Comparison of ENCODE assay signal across 15 mouse cellular contexts in the genomic region with DNA sequence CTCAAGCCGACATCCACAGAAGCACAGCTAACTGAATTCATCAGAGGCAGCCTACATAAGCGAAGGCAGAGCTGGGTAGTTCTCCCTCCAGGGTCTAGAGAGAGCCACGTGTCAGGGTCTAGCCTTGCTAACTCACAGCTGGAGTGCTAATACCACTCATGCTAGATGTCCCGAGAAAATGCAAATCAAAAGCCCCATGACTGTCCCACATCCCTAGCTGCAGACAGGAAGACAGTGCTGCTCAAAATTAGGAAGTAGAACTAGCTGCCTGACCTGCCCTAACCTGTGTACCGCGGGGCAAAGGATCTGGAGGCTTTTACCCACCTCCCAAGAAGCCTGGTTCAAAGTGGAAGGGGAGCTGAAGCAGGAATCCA. TPM values are rescaled to one million over a fixed set of nuclear protein-coding genes. Genes with fewer than 3 reads are reported as not detected.
A peak's percentile ranks its signal among the peaks of the same experiment; 100 is the strongest.
DNase-seq lines count a peak whose midpoint lies in the region; ATAC-seq and TF ChIP-seq lines count a peak whose summit lies in the region.
"Had no signal": no experiment of that assay in that cellular context is flagged by ENCODE, and none has a peak within 500 bp of the region (broad histone marks: within the 10 kb centered on the region; RNA-seq: fewer than 3 reads in every experiment).

No protein-coding gene starts in this region.

- no peak overlapping the region for H3K4me3 ChIP-seq in heart, postnatal 0 days (ENCODE audit: low read depth, low read length)
- H3K4me3 ChIP-seq in heart, embryonic 11.5 days (ENCODE audit: low read depth, low read length), result no peak overlapping the region
- no peak overlapping the region for H3K4me3 ChIP-seq in lung, embryonic 15.5 days
- no peak overlapping the region for H3K4me3 ChIP-seq in embryonic facial prominence, embryonic 10.5 days
- no peak overlapping the region for H3K4me3 ChIP-seq in limb, embryonic 12.5 days (replicated peaks)

- peaks cover 29% of the 10 kb centered on the region for H3K4me1 ChIP-seq in heart, postnatal 0 days (ENCODE audit: control insufficient read depth, insufficient read depth)
- H3K4me1 ChIP-seq in heart, embryonic 11.5 days (ENCODE audit: control insufficient read depth, insufficient read depth, low read length), result peaks cover 46% of the 10 kb centered on the region
- peaks cover 75% of the 10 kb centered on the region for H3K4me1 ChIP-seq in lung, embryonic 15.5 days
- H3K4me1 ChIP-seq in embryonic facial prominence, embryonic 10.5 days, result peaks cover 68% of the 10 kb centered on the region
- peaks cover 56% of the 10 kb centered on the region for H3K4me1 ChIP-seq in limb, embryonic 12.5 days (replicated peaks)

- TF ChIP-seq CTCF in heart, postnatal 0 days (IDR thresholded peaks at IDR 0.05; ENCODE audit: low read depth), result no peak

- H3K27me3 ChIP-seq in heart, postnatal 0 days (ENCODE audit: control insufficient read depth, insufficient read depth, low read length), result no peaks in the 10 kb centered on the region
- H3K27me3 ChIP-seq in heart, embryonic 11.5 days (ENCODE audit: control insufficient read depth, insufficient read depth, low read length), result no peaks in the 10 kb centered on the region
- no peaks in the 10 kb centered on the region for H3K27me3 ChIP-seq in lung, embryonic 15.5 days
- 0 out of 2 replicates have a peak, but pooled peaks cover 2% of the 10 kb centered on the region for H3K27me3 ChIP-seq in embryonic facial prominence, embryonic 10.5 days (replicated peaks; ENCODE audit: low read depth, poor library complexity, severe bottlenecking)
- no peaks in the 10 kb centered on the region for H3K27me3 ChIP-seq in limb, embryonic 12.5 days

- 44% methylated on average over 6 of the region's 6 CpGs for WGBS in heart, postnatal 0 days
- WGBS in heart, embryonic 11.5 days (ENCODE audit: insufficient replicate concordance), result 37% methylated on average over 6 of the region's 6 CpGs
- WGBS in lung, embryonic 15.5 days, result 43% methylated on average over 6 of the region's 6 CpGs
- 45% methylated on average over 6 of the region's 6 CpGs for WGBS in embryonic facial prominence, embryonic 10.5 days
- WGBS in limb, embryonic 12.5 days, result 40% methylated on average over 6 of the region's 6 CpGs

- no peak for DNase-seq in heart, postnatal 0 days (ENCODE audit: low spot score)
- no peak for DNase-seq in lung, postnatal 25 days (ENCODE audit: low spot score)
- DNase-seq in embryonic facial prominence, embryonic 10.5 days (ENCODE audit: low spot score), result no peak
- DNase-seq in thymus, postnatal 10 days (ENCODE audit: low spot score in 2 of 2), result no peak
- no peak for DNase-seq in adipocyte (ENCODE audit: low spot score)
- DNase-seq: adrenal gland, postnatal 25 days; cerebellum, adult 11-12 months; embryo, embryonic 11 days; gastrocnemius, postnatal 36 days; thymus, postnatal 4 days had no signal

- H3K36me3 ChIP-seq in heart, postnatal 0 days (replicated peaks; ENCODE audit: control insufficient read depth, insufficient read depth, low read length), result 0 out of 2 replicates have a peak, but pooled peaks cover 3% of the 10 kb centered on the region
- H3K36me3 ChIP-seq in heart, embryonic 11.5 days (ENCODE audit: control insufficient read depth, insufficient read depth, low read length), result 0 out of 2 replicates have a peak, but pooled peaks cover 3% of the 10 kb centered on the region
- H3K36me3 ChIP-seq in lung, embryonic 15.5 days, result peaks cover 14% of the 10 kb centered on the region
- H3K36me3 ChIP-seq in embryonic facial prominence, embryonic 10.5 days (replicated peaks), result peaks cover 74% of the 10 kb centered on the region
- H3K36me3 ChIP-seq in limb, embryonic 12.5 days, result peaks cover 78% of the 10 kb centered on the region

- H3K9ac ChIP-seq in heart, postnatal 0 days (replicated peaks; ENCODE audit: low read depth, low read length), result no peak overlapping the region
- H3K9ac ChIP-seq in heart, embryonic 11.5 days (ENCODE audit: low read depth, low read length), result no peak overlapping the region
- H3K9ac ChIP-seq in lung, embryonic 15.5 days, result no peak overlapping the region
- H3K9ac ChIP-seq in limb, embryonic 12.5 days (replicated peaks), result no peak overlapping the region

- H3K9me3 ChIP-seq in heart, postnatal 0 days (replicated peaks; ENCODE audit: control insufficient read depth, low read length), result no peaks in the 10 kb centered on the region
- H3K9me3 ChIP-seq in heart, embryonic 11.5 days (replicated peaks; ENCODE audit: control insufficient read depth, low read length), result no peaks in the 10 kb centered on the region
- H3K9me3 ChIP-seq in lung, embryonic 15.5 days, result no peaks in the 10 kb centered on the region
- H3K9me3 ChIP-seq in embryonic facial prominence, embryonic 10.5 days, result no peaks in the 10 kb centered on the region
- no peaks in the 10 kb centered on the region for H3K9me3 ChIP-seq in limb, embryonic 12.5 days

- no peak for ATAC-seq in heart, postnatal 0 days (ENCODE audit: insufficient read depth, low read depth)
- no peak for ATAC-seq in heart, embryonic 11.5 days (replicated peaks; ENCODE audit: insufficient number of reproducible peaks, low FRiP score, low TSS enrichment)
- ATAC-seq in lung, embryonic 15.5 days (ENCODE audit: borderline replicate concordance, extremely low read depth, low FRiP score, low TSS enrichment), result no peak
- no peak for ATAC-seq in limb, embryonic 12.5 days (ENCODE audit: insufficient number of reproducible peaks, insufficient read depth, low FRiP score, low TSS enrichment, low read depth)
- ATAC-seq: forebrain, embryonic 16.5 days had no signal

- no peak overlapping the region for H3K4me2 ChIP-seq in heart, postnatal 0 days (ENCODE audit: low read depth, low read length)
- no peak overlapping the region for H3K4me2 ChIP-seq in heart, embryonic 11.5 days
- no peak overlapping the region for H3K4me2 ChIP-seq in lung, embryonic 15.5 days
- no peak overlapping the region for H3K4me2 ChIP-seq in limb, embryonic 12.5 days
- H3K4me2 ChIP-seq: liver, embryonic 11.5 days had no signal

- no peak for TF ChIP-seq EP300 in heart, postnatal 0 days (IDR thresholded peaks at IDR 0.05; ENCODE audit: low read depth)

- peak overlapping the region; percentile 47 for H3K27ac ChIP-seq in heart, postnatal 0 days (ENCODE audit: low read depth)
- H3K27ac ChIP-seq in heart, embryonic 11.5 days (ENCODE audit: low read depth, low read length), result no peak overlapping the region
- peak overlapping the region; percentile 70 for H3K27ac ChIP-seq in lung, embryonic 15.5 days
- 0 out of 2 replicates have a peak overlapping the region, but pooled peaks have one; percentile 48 for H3K27ac ChIP-seq in embryonic facial prominence, embryonic 10.5 days (replicated peaks)
- H3K27ac ChIP-seq in limb, embryonic 12.5 days, result peak overlapping the region; percentile 50; the same call in 1 of the 2 replicates

RNA-seq across cellular contexts. Expression of gene Sema3f, which starts 14.2 kb away (rescaled TPM):
- 38.4 and 59.5 TPM in 2 replicates for total RNA-seq in heart, postnatal 0 days (2014; rRNA removed; ENCODE audit: low replicate concordance)
- polyA plus RNA-seq in heart, postnatal 0 days (2015; fragmentation: Nextera tagmentation; extraction: Ambion mirVana), result 2.6 and 2.7 TPM in 2 replicates
- 4.6 and 5.8 TPM in 2 replicates for polyA plus RNA-seq in heart, embryonic 11.5 days (2014; fragmentation: Nextera tagmentation; extraction: Ambion mirVana)
- 12.3 and 13.7 TPM in 2 replicates for polyA plus RNA-seq in lung, embryonic 15.5 days (2015; fragmentation: Nextera tagmentation; extraction: Ambion mirVana)
- 13.2 and 21.4 TPM in 2 replicates for polyA plus RNA-seq in embryonic facial prominence, embryonic 10.5 days (2016; fragmentation: Nextera tagmentation; extraction: Ambion mirVana)
- 47.6 and 53.5 TPM in 2 replicates for polyA plus RNA-seq in limb, embryonic 12.5 days (2016; fragmentation: Nextera tagmentation; extraction: Ambion mirVana)

RNA-seq across cellular contexts. Expression of gene Gnat1, which starts 16.6 kb away (rescaled TPM):
- not detected in 2 replicates for total RNA-seq in heart, postnatal 0 days (2014; rRNA removed; ENCODE audit: low replicate concordance)
- 0.25 and 0.33 TPM in 2 replicates for polyA plus RNA-seq in heart, postnatal 0 days (2015; fragmentation: Nextera tagmentation; extraction: Ambion mirVana)
- polyA plus RNA-seq in heart, embryonic 11.5 days (2014; fragmentation: Nextera tagmentation; extraction: Ambion mirVana), result 0.42 and 1.2 TPM in 2 replicates
- 0.54 and 0.93 TPM in 2 replicates for polyA plus RNA-seq in lung, embryonic 15.5 days (2015; fragmentation: Nextera tagmentation; extraction: Ambion mirVana)
- 3.4 and 4.3 TPM in 2 replicates for polyA plus RNA-seq in embryonic facial prominence, embryonic 10.5 days (2016; fragmentation: Nextera tagmentation; extraction: Ambion mirVana)
- 2.1 and 2.2 TPM in 2 replicates for polyA plus RNA-seq in limb, embryonic 12.5 days (2016; fragmentation: Nextera tagmentation; extraction: Ambion mirVana)
- total RNA-seq: adrenal gland, postnatal 25 days; gastrocnemius, postnatal 36 days had no signal

RNA-seq across cellular contexts. Expression of gene Slc38a3, which starts 26.8 kb away (rescaled TPM):
- total RNA-seq in heart, postnatal 0 days (2014; rRNA removed; ENCODE audit: low replicate concordance), result 8.9 and 16.9 TPM in 2 replicates
- 2.7 and 4.0 TPM in 2 replicates for polyA plus RNA-seq in heart, postnatal 0 days (2015; fragmentation: Nextera tagmentation; extraction: Ambion mirVana)
- polyA plus RNA-seq in heart, embryonic 11.5 days (2014; fragmentation: Nextera tagmentation; extraction: Ambion mirVana), result 2.8 and 3.3 TPM in 2 replicates
- polyA plus RNA-seq in lung, embryonic 15.5 days (2015; fragmentation: Nextera tagmentation; extraction: Ambion mirVana), result 3.9 and 4.1 TPM in 2 replicates
- 5.6 and 6.6 TPM in 2 replicates for polyA plus RNA-seq in embryonic facial prominence, embryonic 10.5 days (2016; fragmentation: Nextera tagmentation; extraction: Ambion mirVana)
- polyA plus RNA-seq in limb, embryonic 12.5 days (2016; fragmentation: Nextera tagmentation; extraction: Ambion mirVana), result 3.5 and 5.0 TPM in 2 replicates
